Comparison of ENCODE assay signal across 18 mouse cellular contexts in the genomic region with DNA sequence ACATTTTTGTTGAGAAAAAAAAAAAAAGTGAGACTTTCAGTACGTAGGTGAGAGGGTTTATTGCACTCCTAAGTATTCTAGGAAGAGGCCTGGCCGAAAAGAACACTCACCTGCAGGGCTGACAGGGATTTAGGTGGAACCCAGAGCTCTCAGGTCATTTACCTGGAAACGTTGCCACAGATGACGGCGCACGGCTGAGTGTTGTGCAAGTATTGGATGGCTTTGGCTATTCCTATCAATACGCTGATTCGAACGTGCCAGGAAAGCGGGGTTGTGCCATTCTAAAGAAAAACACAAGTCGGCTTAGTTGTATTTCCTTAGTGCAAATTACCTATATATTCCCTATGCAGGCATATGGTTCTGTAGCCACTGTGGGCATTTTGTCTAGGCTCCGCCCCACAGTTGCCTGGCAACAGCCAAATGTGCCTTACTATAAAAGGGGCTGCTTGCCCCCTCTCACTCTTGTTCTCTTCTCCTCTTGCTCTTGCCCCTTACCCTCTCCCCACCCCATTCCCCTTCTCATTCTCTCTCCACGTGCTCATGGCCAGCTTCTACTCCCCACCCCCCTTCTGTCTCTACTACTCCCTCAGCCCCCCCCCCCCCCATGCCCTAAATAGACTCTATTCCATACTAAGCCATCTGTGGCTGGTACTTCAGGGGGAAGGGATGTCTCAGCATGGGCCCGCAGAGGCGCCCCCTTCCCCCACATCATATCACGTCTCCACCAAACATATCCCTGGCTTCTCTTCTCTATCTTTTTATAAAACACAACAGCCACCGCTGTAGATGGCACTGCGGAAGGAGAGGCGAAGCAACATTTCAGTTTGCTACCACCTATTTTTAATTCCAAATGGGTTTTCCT. TPM values are rescaled to one million over a fixed set of nuclear protein-coding genes. Genes with fewer than 3 reads are reported as not detected.
DNase-seq lines count a peak whose midpoint lies in the region; ATAC-seq lines count a peak whose summit lies in the region.
"Had no signal": no experiment of that assay in that cellular context is flagged by ENCODE, and none has a peak within 500 bp of the region (broad histone marks: within the 10 kb centered on the region; RNA-seq: fewer than 3 reads in every experiment).

No protein-coding gene starts in this region.

- ATAC-seq in frontal cortex, adult (ENCODE audit: low TSS enrichment), result peak; percentile 52; the same call in 1 of the 2 replicates
- ATAC-seq: activated CD4-positive, CD25-positive, alpha-beta regulatory T cell, adult 4 months had no signal

- DNase-seq in frontal cortex, adult 2 months (ENCODE audit: extremely low spot score in 1 of 2, low spot score in 1 of 2), result no peak
- DNase-seq in right cerebral cortex, postnatal 10 days (ENCODE audit: low spot score in 2 of 2), result peak; percentile 41 to 52
- no peak for DNase-seq in right cerebral cortex, postnatal 4 days
- DNase-seq in ZHBTc4 (ENCODE audit: low read depth, low spot score), result peak; percentile 54
- DNase-seq in natural killer cell, adult 2 months (ENCODE audit: low spot score in 2 of 2), result no peak
- DNase-seq in kidney, postnatal 36 days, result no peak
- DNase-seq: adrenal gland, postnatal 14 days; cerebellum, adult 11-12 months; cerebellum, postnatal 14 days; gastrocnemius, postnatal 14 days; kidney, adult 11 months; layer of hippocampus, postnatal 36 days; liver, embryonic 13.5 days; lung, embryonic 14.5 days; lung, postnatal 36 days; thymus, postnatal 14 days had no signal

RNA-seq across cellular contexts. Expression of a gene that starts 36.2 kb away (rescaled TPM):
- polyA plus RNA-seq in frontal cortex, adult 2 months (2012; rRNA removed), result 86.5 and 99.3 TPM in 2 replicates

RNA-seq across cellular contexts. Expression of a gene that starts 36.8 kb away (rescaled TPM):
- 0.80 TPM in 2 replicates for polyA plus RNA-seq in frontal cortex, adult 2 months (2012; rRNA removed)

RNA-seq across cellular contexts. Expression of a gene that starts 52.4 kb away (rescaled TPM):
- polyA plus RNA-seq in frontal cortex, adult 2 months (2012; rRNA removed), result 4.5 and 4.6 TPM in 2 replicates

Comparison
In these comparisons a context has a peak if more than half of its experiments do, and no peak if none do; other contexts are left out.
1. DNase-seq: peak in right cerebral cortex, postnatal 10 days (2 of 2) and ZHBTc4 (single experiment); none in frontal cortex, adult 2 months (0 of 2), right cerebral cortex, postnatal 4 days (single experiment), natural killer cell, adult 2 months (0 of 2) and kidney, postnatal 36 days (0 of 2).